Mouse (Mus musculus): ENCODE data around the gene Tex2. TPM values are rescaled to one million over a fixed set of nuclear protein-coding genes. Genes with fewer than 3 reads are reported as not detected.

Gene Tex2
- total and polyA plus RNA-seq, 2 experiments from 2014 or later, result 30.8 to 60.5 TPM

- H3K4me3 ChIP-seq (ENCODE audit: low read length), result no peak overlapping the region
- H3K4me1 ChIP-seq (ENCODE audit: insufficient read depth, low read length), result no peaks in the 10 kb centered on the region
- H3K9ac ChIP-seq (replicated peaks; ENCODE audit: low read length), result peak overlapping the region; percentile 17; the same call in 1 of the 2 replicates
- H3K27me3 ChIP-seq (ENCODE audit: insufficient read depth, low read length), result no peaks in the 10 kb centered on the region
- peak overlapping the region; percentile 58 for H3K27ac ChIP-seq
- no peak overlapping the region for H3K4me2 ChIP-seq (ENCODE audit: low read depth, low read length)
- no peaks in the 10 kb centered on the region for H3K9me3 ChIP-seq (ENCODE audit: low read length)
- ATAC-seq (0 out of 2 replicates have a peak, but pooled peaks have one; percentile 45), DNase-seq (ENCODE audit: low spot score) (no peak)
- 47% methylated on average over 11 of the region's 11 CpGs for WGBS
- 0 out of 2 replicates have a peak, but pooled peaks cover 4% of the 10 kb centered on the region for H3K36me3 ChIP-seq (ENCODE audit: insufficient read depth, low read length)
- TF ChIP-seq CTCF (IDR thresholded peaks at IDR 0.05; ENCODE audit: low read depth), result no peak
Measured at GRCm38 (mm10) chr11:106536253-106536912, 76.8 kb downstream of the Tex2 start.

GRCm38 (mm10) chr11:106535660-106536252, 77.5 kb downstream of the Tex2 start:
- TF ChIP-seq CTCF (IDR thresholded peaks at IDR 0.05; ENCODE audit: low read depth), result no peak
- Histone ChIP-seq H3K9me3 (ENCODE audit: low read length) (no peaks in the 10 kb centered on the region), H3K4me1 (ENCODE audit: insufficient read depth, low read length) (no peaks in the 10 kb centered on the region), H3K9ac (replicated peaks; ENCODE audit: low read length) (0 out of 2 replicates have a peak overlapping the region, but pooled peaks have one; percentile 17), H3K27ac (peak overlapping the region; percentile 58; the same call in 1 of the 2 replicates), H3K27me3 (ENCODE audit: insufficient read depth, low read length) (no peaks in the 10 kb centered on the region), H3K36me3 (ENCODE audit: insufficient read depth, low read length) (0 out of 2 replicates have a peak, but pooled peaks cover 4% of the 10 kb centered on the region), H3K4me2 (ENCODE audit: low read depth, low read length) (no peak overlapping the region), H3K4me3 (ENCODE audit: low read length) (no peak overlapping the region)
- 86% methylated on average over 9 of the region's 9 CpGs for WGBS
- peak; percentile 32; the same call in 1 of the 2 replicates for ATAC-seq
- DNase-seq (ENCODE audit: low spot score), result no peak

GRCm38 (mm10) chr11:106532248-106532790, 80.9 kb downstream of the Tex2 start:
- no peak overlapping the region for H3K4me2 ChIP-seq (ENCODE audit: low read depth, low read length)
- no peaks in the 10 kb centered on the region for H3K36me3 ChIP-seq (ENCODE audit: insufficient read depth, low read length)
- no peak for ATAC-seq
- 46% methylated on average over 9 of the region's 9 CpGs for WGBS
- H3K27me3 ChIP-seq (ENCODE audit: insufficient read depth, low read length), result no peaks in the 10 kb centered on the region
- peaks cover 5% of the 10 kb centered on the region; the same call in 1 of the 2 replicates for H3K4me1 ChIP-seq (ENCODE audit: insufficient read depth, low read length)
- no peak overlapping the region for H3K4me3 ChIP-seq (ENCODE audit: low read length)
- TF ChIP-seq CTCF (IDR thresholded peaks at IDR 0.05; ENCODE audit: low read depth), result no peak
- H3K9me3 ChIP-seq (ENCODE audit: low read length), result no peaks in the 10 kb centered on the region
- H3K27ac ChIP-seq, result no peak overlapping the region
- DNase-seq (ENCODE audit: low spot score), result no peak
- H3K9ac ChIP-seq (replicated peaks; ENCODE audit: low read length), result no peak overlapping the region

GRCm38 (mm10) chr11:106529786-106530185, 83.4 kb downstream of the Tex2 start:
- no peaks in the 10 kb centered on the region for H3K27me3 ChIP-seq (ENCODE audit: insufficient read depth, low read length)
- no peak overlapping the region for H3K9ac ChIP-seq (replicated peaks; ENCODE audit: low read length)
- WGBS, result 66% methylated on average over 5 of the region's 5 CpGs
- H3K4me2 ChIP-seq (ENCODE audit: low read depth, low read length), result no peak overlapping the region
- H3K27ac ChIP-seq, result 0 out of 2 replicates have a peak overlapping the region, but pooled peaks have one; percentile 15
- H3K4me3 ChIP-seq (ENCODE audit: low read length), result no peak overlapping the region
- no peak for ATAC-seq
- no peaks in the 10 kb centered on the region for H3K36me3 ChIP-seq (ENCODE audit: insufficient read depth, low read length)
- H3K9me3 ChIP-seq (ENCODE audit: low read length), result no peaks in the 10 kb centered on the region
- no peak for TF ChIP-seq CTCF (IDR thresholded peaks at IDR 0.05; ENCODE audit: low read depth)
- H3K4me1 ChIP-seq (ENCODE audit: insufficient read depth, low read length), result peaks cover 5% of the 10 kb centered on the region; the same call in 1 of the 2 replicates
- DNase-seq (ENCODE audit: low spot score), result no peak

- Histone ChIP-seq H3K9ac (replicated peaks; ENCODE audit: low read length) (no peak overlapping the region), H3K4me2 (ENCODE audit: low read depth, low read length) (no peak overlapping the region), H3K36me3 (ENCODE audit: insufficient read depth, low read length) (no peaks in the 10 kb centered on the region), H3K27me3 (ENCODE audit: insufficient read depth, low read length) (no peaks in the 10 kb centered on the region), H3K4me3 (ENCODE audit: low read length) (no peak overlapping the region), H3K9me3 (ENCODE audit: low read length) (no peaks in the 10 kb centered on the region), H3K4me1 (ENCODE audit: insufficient read depth, low read length) (peaks cover 5% of the 10 kb centered on the region; the same call in 1 of the 2 replicates), H3K27ac (0 out of 2 replicates have a peak overlapping the region, but pooled peaks have one; percentile 15)
- WGBS, result 43% methylated on average over 4 of the region's 4 CpGs
- DNase-seq (ENCODE audit: low spot score) (peak; percentile 70), ATAC-seq (peak; percentile 86)
- TF ChIP-seq CTCF (IDR thresholded peaks at IDR 0.05; ENCODE audit: low read depth), result no peak
Measured at GRCm38 (mm10) chr11:106529113-106529512, 84.1 kb downstream of the Tex2 start.

- no peak for ATAC-seq
- no peak for TF ChIP-seq CTCF (IDR thresholded peaks at IDR 0.05; ENCODE audit: low read depth)
- Histone ChIP-seq H3K4me1 (ENCODE audit: insufficient read depth, low read length) (peaks cover 5% of the 10 kb centered on the region; the same call in 1 of the 2 replicates), H3K4me3 (ENCODE audit: low read length) (no peak overlapping the region), H3K27me3 (ENCODE audit: insufficient read depth, low read length) (no peaks in the 10 kb centered on the region), H3K27ac (no peak overlapping the region), H3K4me2 (ENCODE audit: low read depth, low read length) (no peak overlapping the region), H3K9ac (replicated peaks; ENCODE audit: low read length) (no peak overlapping the region), H3K36me3 (ENCODE audit: insufficient read depth, low read length) (no peaks in the 10 kb centered on the region), H3K9me3 (ENCODE audit: low read length) (no peaks in the 10 kb centered on the region)
- DNase-seq (ENCODE audit: low spot score), result no peak
- WGBS, result 27% methylated on average over 1 of the region's 1 CpGs
Measured at GRCm38 (mm10) chr11:106527926-106528325, 85.3 kb downstream of the Tex2 start.
